Mouse (Mus musculus): ENCODE measurements around the gene Slc7a1. TPM values are rescaled to one million over a fixed set of nuclear protein-coding genes. Genes with fewer than 3 reads are reported as not detected.
A peak's percentile ranks its signal among the peaks of the same experiment; 100 is the strongest.
"Not testable (repeated sequence)": the region's sequence is repeated elsewhere in the genome, so short reads cannot be mapped to it uniquely, and the experiment has no call there.

The Slc7a1 gene
- polyA plus RNA-seq, 1 experiment from 2014 or later: 26.9 TPM

- ATAC-seq: peak; percentile 69
- Histone ChIP-seq H3K36me3 (no peaks in the 10 kb centered on the region), H3K9me3 (no peaks in the 10 kb centered on the region), H3K4me1 (replicated peaks) (peaks cover 12% of the 10 kb centered on the region; the same call in 1 of the 2 replicates), H3K4me3 (replicated peaks) (peak overlapping the region; percentile 13; the same call in 1 of the 2 replicates), H3K9ac (replicated peaks) (peak overlapping the region; percentile 42; the same call in 1 of the 2 replicates), H3K27ac (peak overlapping the region; percentile 56; the same call in 1 of the 2 replicates), H3K4me2 (replicated peaks) (peak overlapping the region; percentile 41), H3K27me3 (no peaks in the 10 kb centered on the region)
- 35% methylated on average over 26 of the region's 26 CpGs for WGBS
Measured at GRCm38 (mm10) chr5:148342061-148342741, 57.5 kb downstream of the Slc7a1 start.

GRCm38 (mm10) chr5:148339126-148339525 lies 60.6 kb downstream of the Slc7a1 start:
- WGBS: 93% methylated on average over 5 of the region's 5 CpGs
- no peak overlapping the region for H3K27ac ChIP-seq
- peaks cover 12% of the 10 kb centered on the region; the same call in 1 of the 2 replicates for H3K4me1 ChIP-seq (replicated peaks)
- no peak overlapping the region for H3K4me3 ChIP-seq (replicated peaks)
- H3K4me2 ChIP-seq (replicated peaks): no peak overlapping the region
- H3K9ac ChIP-seq (replicated peaks): no peak overlapping the region
- no peaks in the 10 kb centered on the region for H3K9me3 ChIP-seq
- H3K36me3 ChIP-seq: peaks cover 12% of the 10 kb centered on the region
- ATAC-seq: no peak
- no peaks in the 10 kb centered on the region for H3K27me3 ChIP-seq

DNA sequence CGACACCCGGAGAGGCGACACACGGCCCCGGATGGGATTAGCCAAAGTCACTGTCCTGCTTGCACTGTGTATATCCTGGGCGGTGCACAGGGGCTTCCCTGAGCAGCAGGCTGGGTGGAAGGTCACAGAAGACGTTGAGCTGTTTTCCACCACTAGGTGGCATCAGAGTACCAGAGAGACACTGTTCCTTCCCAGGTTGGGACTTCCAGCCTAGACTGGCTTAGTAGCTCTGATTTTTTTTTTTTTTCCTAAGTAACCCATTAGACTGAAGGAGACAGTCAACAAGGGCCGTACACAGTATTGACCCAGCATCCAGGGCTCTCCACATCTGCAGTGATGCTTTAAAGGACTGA lies 67.1 kb downstream of the Slc7a1 start:
- Histone ChIP-seq H3K27ac (no peak overlapping the region), H3K4me1 (replicated peaks) (0 out of 2 replicates have a peak, but pooled peaks cover 4% of the 10 kb centered on the region), H3K9me3 (no peaks in the 10 kb centered on the region), H3K4me3 (replicated peaks) (no peak overlapping the region), H3K36me3 (peaks cover 27% of the 10 kb centered on the region), H3K9ac (replicated peaks) (no peak overlapping the region), H3K4me2 (replicated peaks) (no peak overlapping the region), H3K27me3 (no peaks in the 10 kb centered on the region)
- peak; percentile 86 for ATAC-seq
- WGBS: 41% methylated on average over 8 of the region's 8 CpGs

- H3K9me3 ChIP-seq: no peaks in the 10 kb centered on the region
- no peaks in the 10 kb centered on the region for H3K27me3 ChIP-seq
- peaks cover 27% of the 10 kb centered on the region for H3K36me3 ChIP-seq
- no peak overlapping the region for H3K27ac ChIP-seq
- 0 out of 2 replicates have a peak, but pooled peaks cover 4% of the 10 kb centered on the region for H3K4me1 ChIP-seq (replicated peaks)
- no peak overlapping the region for H3K9ac ChIP-seq (replicated peaks)
- ATAC-seq: peak; percentile 56
- H3K4me3 ChIP-seq (replicated peaks): no peak overlapping the region
- H3K4me2 ChIP-seq (replicated peaks): no peak overlapping the region
- WGBS: 85% methylated on average over 18 of the region's 18 CpGs
Measured at GRCm38 (mm10) chr5:148331926-148332621, 67.6 kb downstream of the Slc7a1 start.

GRCm38 (mm10) chr5:148331229-148331776 lies 68.4 kb downstream of the Slc7a1 start:
- Histone ChIP-seq H3K9me3 (no peaks in the 10 kb centered on the region), H3K27me3 (no peaks in the 10 kb centered on the region), H3K36me3 (peaks cover 20% of the 10 kb centered on the region), H3K4me1 (replicated peaks) (0 out of 2 replicates have a peak, but pooled peaks cover 4% of the 10 kb centered on the region), H3K9ac (replicated peaks) (no peak overlapping the region), H3K4me2 (replicated peaks) (no peak overlapping the region), H3K27ac (no peak overlapping the region), H3K4me3 (replicated peaks) (no peak overlapping the region)
- WGBS: 80% methylated on average over 11 of the region's 11 CpGs
- no peak for ATAC-seq

DNA sequence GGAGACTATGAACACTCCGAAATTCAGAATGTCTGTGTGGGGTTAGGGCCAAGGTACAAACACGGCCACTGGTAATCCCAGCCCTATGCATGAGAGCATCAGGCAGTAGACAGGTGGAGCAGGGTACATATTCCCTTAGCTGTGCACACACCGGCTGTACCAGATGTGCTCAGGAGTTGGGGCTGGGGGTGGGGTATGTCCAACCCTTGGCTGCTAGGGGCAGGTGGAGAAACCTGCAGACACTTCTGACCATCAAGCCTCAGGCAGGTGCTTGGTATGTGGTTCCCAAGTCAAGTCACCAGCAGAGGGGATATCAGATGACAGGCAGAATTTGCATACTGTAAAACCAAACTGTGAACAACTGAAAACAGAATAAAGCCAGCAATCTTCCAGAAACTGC lies 70.7 kb downstream of the Slc7a1 start:
- Histone ChIP-seq H3K36me3 (peaks cover 15% of the 10 kb centered on the region; the same call in 1 of the 2 replicates), H3K4me1 (replicated peaks) (0 out of 2 replicates have a peak, but pooled peaks cover 4% of the 10 kb centered on the region), H3K9me3 (no peaks in the 10 kb centered on the region), H3K27ac (no peak overlapping the region), H3K9ac (replicated peaks) (no peak overlapping the region), H3K4me3 (replicated peaks) (no peak overlapping the region), H3K4me2 (replicated peaks) (no peak overlapping the region), H3K27me3 (no peaks in the 10 kb centered on the region)
- no peak for ATAC-seq
- WGBS: 97% methylated on average over 3 of the region's 3 CpGs

DNA sequence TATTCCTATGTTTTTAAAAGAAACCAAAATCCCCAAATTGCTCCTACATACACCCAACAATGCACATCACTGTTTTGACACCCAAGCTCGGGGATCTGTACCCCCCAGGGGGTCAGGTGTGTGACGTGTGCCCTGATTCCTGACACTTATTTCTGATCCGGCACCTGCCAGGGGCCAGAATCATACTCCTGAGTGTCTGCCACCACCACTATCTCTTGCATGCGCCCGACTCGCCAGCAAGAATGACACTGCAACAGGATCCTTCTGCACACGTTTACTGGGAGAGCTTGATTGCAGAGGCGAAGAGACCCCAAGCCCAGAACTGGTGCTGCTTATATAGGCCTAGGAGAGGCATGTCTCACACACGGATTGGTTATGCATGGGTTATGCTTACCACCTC lies 73.4 kb downstream of the Slc7a1 start:
- H3K9me3 ChIP-seq; H3K36me3 ChIP-seq; H3K4me3 ChIP-seq (replicated peaks); ATAC-seq; H3K4me2 ChIP-seq (replicated peaks); H3K9ac ChIP-seq (replicated peaks); H3K27me3 ChIP-seq; H3K27ac ChIP-seq; H3K4me1 ChIP-seq (replicated peaks): not testable (repeated sequence)
- WGBS: 95% methylated on average over 9 of the region's 9 CpGs

DNA sequence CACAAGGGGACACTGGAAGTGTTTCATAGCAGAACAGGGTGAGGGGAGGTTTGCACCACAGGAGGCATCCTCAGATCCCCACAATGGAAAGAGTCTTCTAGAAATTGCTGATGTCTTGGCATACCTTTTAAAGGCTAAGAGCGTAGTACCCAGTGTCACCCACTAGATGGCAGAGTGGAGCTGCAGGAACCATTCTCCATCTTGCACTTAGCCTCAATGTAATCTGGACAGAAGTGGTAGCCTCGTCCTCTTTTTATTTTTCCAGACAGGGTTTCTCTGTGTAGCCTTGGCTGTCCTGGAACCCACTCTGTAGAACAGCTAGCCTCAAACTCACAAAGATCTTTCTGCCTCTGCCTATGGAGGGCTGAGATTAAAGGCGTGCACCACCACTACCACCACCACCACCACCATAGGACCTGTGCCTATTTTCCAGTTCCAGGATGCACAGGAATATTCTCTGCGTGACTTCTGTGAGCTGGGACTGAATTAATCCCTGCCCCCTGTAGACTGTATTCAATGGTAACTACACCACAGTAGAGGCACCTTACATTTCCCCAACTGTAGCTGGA lies 74.3 kb downstream of the Slc7a1 start:
- H3K27me3 ChIP-seq: no peaks in the 10 kb centered on the region
- no peaks in the 10 kb centered on the region for H3K36me3 ChIP-seq
- H3K9me3 ChIP-seq: no peaks in the 10 kb centered on the region
- no peak overlapping the region for H3K27ac ChIP-seq
- H3K4me2 ChIP-seq (replicated peaks): no peak overlapping the region
- 0 out of 2 replicates have a peak, but pooled peaks have one; percentile 58 for ATAC-seq
- no peak overlapping the region for H3K4me3 ChIP-seq (replicated peaks)
- no peaks in the 10 kb centered on the region for H3K4me1 ChIP-seq (replicated peaks)
- no peak overlapping the region for H3K9ac ChIP-seq (replicated peaks)
- 46% methylated on average over 4 of the region's 4 CpGs for WGBS

DNA sequence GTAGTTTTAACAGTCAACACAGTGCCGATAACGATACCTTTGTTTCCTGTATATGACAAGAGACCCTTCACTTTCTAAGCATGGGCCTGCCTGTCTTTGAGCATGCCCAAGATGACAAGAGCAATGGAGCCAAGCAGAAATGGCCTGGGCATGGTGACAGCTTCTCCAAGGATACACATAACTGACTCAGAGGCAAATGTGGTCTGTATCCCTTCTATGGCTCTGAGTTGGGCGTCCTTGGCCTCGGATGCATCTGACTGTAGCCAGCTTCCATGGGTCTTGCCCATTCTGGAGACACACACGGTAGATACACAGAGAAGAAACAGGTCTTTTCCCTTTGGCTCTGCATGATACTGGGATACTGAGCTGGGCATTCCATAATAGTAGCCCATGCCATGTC lies 84.8 kb downstream of the Slc7a1 start:
- no peak for ATAC-seq
- 0 out of 2 replicates have a peak, but pooled peaks cover 2% of the 10 kb centered on the region for H3K9me3 ChIP-seq
- H3K27me3 ChIP-seq: no peaks in the 10 kb centered on the region
- H3K4me2 ChIP-seq (replicated peaks): no peak overlapping the region
- no peak overlapping the region for H3K9ac ChIP-seq (replicated peaks)
- H3K36me3 ChIP-seq: peaks cover 20% of the 10 kb centered on the region
- WGBS: 95% methylated on average over 5 of the region's 5 CpGs
- no peak overlapping the region for H3K4me3 ChIP-seq (replicated peaks)
- no peak overlapping the region for H3K27ac ChIP-seq
- H3K4me1 ChIP-seq (replicated peaks): no peaks in the 10 kb centered on the region

DNA sequence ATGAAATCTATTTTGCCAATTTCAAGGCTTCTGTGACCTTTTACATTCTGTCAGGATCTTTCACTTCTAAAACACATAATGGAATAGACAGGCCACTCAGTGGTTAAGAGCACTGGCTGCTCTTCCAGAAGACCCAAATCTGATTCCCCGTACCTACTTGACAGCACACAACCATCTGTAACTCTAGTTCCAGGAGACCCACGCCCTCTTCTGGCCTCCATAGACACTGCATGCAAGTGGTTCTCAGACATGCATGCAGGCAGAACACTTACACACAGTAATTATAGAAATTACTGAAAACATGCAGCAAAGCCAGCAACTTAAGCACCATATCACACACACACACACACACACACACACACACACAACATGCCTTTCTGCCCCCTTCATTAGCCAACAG lies 87.3 kb downstream of the Slc7a1 start:
- 62% methylated on average over 2 of the region's 2 CpGs for WGBS
- Histone ChIP-seq H3K9ac (replicated peaks) (no peak overlapping the region), H3K36me3 (peaks cover 26% of the 10 kb centered on the region)

DNA sequence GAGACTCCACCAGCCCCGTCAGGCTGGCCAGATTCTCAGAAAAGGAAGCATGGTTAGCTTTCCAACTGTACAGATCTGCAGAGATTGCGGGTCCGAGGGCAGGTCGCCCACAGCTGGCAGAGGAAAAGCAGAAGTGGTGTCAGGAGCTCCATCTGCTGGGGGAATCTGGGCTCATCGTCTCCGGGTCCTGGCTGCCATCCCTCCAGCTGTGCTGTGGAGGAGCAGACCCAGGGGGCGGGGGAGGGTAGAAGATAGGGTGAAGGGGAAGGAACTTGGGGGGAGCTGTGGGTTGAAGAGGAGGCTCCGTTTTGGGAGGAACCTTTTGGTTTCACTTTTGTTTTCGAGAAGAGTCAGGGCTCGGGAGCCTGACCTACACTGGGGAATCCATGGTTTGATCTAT lies 88.9 kb downstream of the Slc7a1 start:
- no peaks in the 10 kb centered on the region for H3K27me3 ChIP-seq
- 77% methylated on average over 10 of the region's 10 CpGs for WGBS
- H3K4me1 ChIP-seq (replicated peaks): no peaks in the 10 kb centered on the region
- no peak overlapping the region for H3K27ac ChIP-seq
- no peak overlapping the region for H3K4me3 ChIP-seq (replicated peaks)
- H3K4me2 ChIP-seq (replicated peaks): no peak overlapping the region
- H3K36me3 ChIP-seq: peaks cover 38% of the 10 kb centered on the region
- no peak for ATAC-seq
- 0 out of 2 replicates have a peak, but pooled peaks cover 2% of the 10 kb centered on the region for H3K9me3 ChIP-seq
- H3K9ac ChIP-seq (replicated peaks): no peak overlapping the region

More for the DNA sequence above, 87.3 kb downstream of the Slc7a1 start:
- H3K9me3 ChIP-seq: 0 out of 2 replicates have a peak, but pooled peaks cover 2% of the 10 kb centered on the region
- H3K4me2 ChIP-seq (replicated peaks): no peak overlapping the region
- no peak overlapping the region for H3K4me3 ChIP-seq (replicated peaks)
- ATAC-seq: no peak
- no peak overlapping the region for H3K27ac ChIP-seq
- no peaks in the 10 kb centered on the region for H3K27me3 ChIP-seq
- H3K4me1 ChIP-seq (replicated peaks): no peaks in the 10 kb centered on the region

DNA sequence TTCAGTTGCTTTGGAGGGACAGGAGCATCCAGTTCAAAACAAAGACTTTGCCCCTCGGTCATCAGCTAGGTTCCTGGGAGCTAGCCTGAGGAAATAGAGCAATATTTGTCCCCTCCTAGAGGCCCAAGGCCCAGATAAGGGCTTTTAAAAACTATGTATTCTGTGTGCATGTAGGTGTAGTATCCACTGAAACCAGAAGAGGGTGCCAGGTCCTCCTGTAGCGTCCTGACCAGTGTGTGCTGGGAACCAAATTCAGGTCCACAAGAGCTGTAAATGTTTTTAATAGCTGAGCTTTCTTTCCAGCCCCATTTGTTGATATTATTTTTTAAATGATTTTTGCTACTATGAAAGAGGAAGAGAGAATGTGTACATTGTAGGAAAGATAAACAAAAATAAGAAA lies 95.6 kb downstream of the Slc7a1 start:
- no peaks in the 10 kb centered on the region for H3K9me3 ChIP-seq
- peaks cover 36% of the 10 kb centered on the region for H3K36me3 ChIP-seq
- H3K4me3 ChIP-seq (replicated peaks): no peak overlapping the region
- H3K9ac ChIP-seq (replicated peaks): no peak overlapping the region
- ATAC-seq: no peak
- 91% methylated on average over 2 of the region's 2 CpGs for WGBS
- H3K4me1 ChIP-seq (replicated peaks): no peaks in the 10 kb centered on the region
- no peak overlapping the region for H3K4me2 ChIP-seq (replicated peaks)
- H3K27ac ChIP-seq: no peak overlapping the region
- H3K27me3 ChIP-seq: no peaks in the 10 kb centered on the region
